Mouse (Mus musculus) left cerebral cortex, adult 9 months (tissue): ENCODE measurements around the gene Trappc4.

Source experiments
- DNase-seq, 2 experiments: peaks; one replicate each; pipeline ENCODE4 v3.0.0; 2022; ENCODE audit warnings: low spot score in 2 of 2

Trappc4 gene

GRCm38 (mm10) chr9:44357207-44357606, 50.2 kb downstream of the Trappc4 start:
- DNase-seq, result no peak
